Mouse (Mus musculus) kidney, postnatal 0 days (tissue): Measurements from ENCODE around the gene Krt8. TPM values are rescaled to one million over a fixed set of nuclear protein-coding genes. Genes with fewer than 3 reads are reported as not detected.
"Not testable (repeated sequence)": the region's sequence is repeated elsewhere in the genome, so short reads cannot be mapped to it uniquely, and the experiment has no call there.

Experiments used
- ATAC-seq: fragments of 200-750 bp; cut with Nextera tagmentation; replicated peaks from 2 replicates; pipeline ENCODE4 v1.8.0; 2017; ENCODE audit warnings: low read depth, moderate number of reproducible peaks, moderate TSS enrichment, moderate library complexity; ENCODE audit not compliant: low FRiP score
- DNase-seq: peaks from one replicate; pipeline ENCODE4 v3.0.0-alpha.2; 2016; ENCODE audit warnings: low spot score
- H3K27ac ChIP-seq: fragments of 300-500 bp; sonication (generic); 2 replicates; pipeline ENCODE4 v1.5.1; 2014; ENCODE audit warnings: mild to moderate bottlenecking
- H3K27me3 ChIP-seq: fragments of 300-500 bp; sonication (generic); 2 replicates; pipeline ENCODE4 v1.6.1; 2014; ENCODE audit warnings: low read length, mixed read lengths; ENCODE audit not compliant: insufficient read depth
- H3K36me3 ChIP-seq: fragments of 300-500 bp; sonication (generic); 2 replicates; pipeline ENCODE4 v1.6.1; 2014; ENCODE audit warnings: low read length, mixed read lengths; ENCODE audit not compliant: insufficient read depth
- H3K4me1 ChIP-seq: fragments of 300-500 bp; sonication (generic); replicated peaks from 2 replicates; pipeline ENCODE4 v1.6.1; 2014; ENCODE audit warnings: antibody characterized with exemption, low read length, mixed read lengths; ENCODE audit not compliant: insufficient read depth
- H3K4me2 ChIP-seq: fragments of 300-500 bp; sonication (generic); 2 replicates; pipeline ENCODE4 v1.6.1; 2014; ENCODE audit warnings: mild to moderate bottlenecking, low read length, moderate library complexity, mixed read lengths
- H3K4me3 ChIP-seq: fragments of 300-500 bp; sonication (generic); replicated peaks from 2 replicates; pipeline ENCODE4 v1.5.1; 2014; ENCODE audit warnings: low read depth, low read length
- H3K9ac ChIP-seq: fragments of 300-500 bp; sonication (generic); 2 replicates; pipeline ENCODE4 v1.6.1; 2014; ENCODE audit warnings: low read depth, low read length
- H3K9me3 ChIP-seq: fragments of 300-500 bp; sonication (generic); replicated peaks from 2 replicates; pipeline ENCODE4 v1.6.1; 2016; ENCODE audit warnings: low read length, inconsistent platforms, mixed read lengths
- CTCF ChIP-seq: IDR thresholded peaks from 2 replicates; pipeline ENCODE4 v1.5.1; 2016; ENCODE audit warnings: antibody characterized with exemption, low read depth, mild to moderate bottlenecking, moderate library complexity
- WGBS: fragments of 180-500 bp; shearing (Covaris S2); extraction: QIAGEN DNeasy Blood & Tissue Kit; methylation state at CpG from one replicate; pipeline ENCODE4 v1.1.7; 2014; 5-methylcytosine and 5-hydroxymethylcytosine counted together
- polyA plus RNA-seq: library from polyadenylated mRNA; unstranded; fragments of >200 nt; fragmentation: Nextera tagmentation; extraction: Ambion mirVana; gene quantifications from 2 replicates; pipeline ENCODE4 v1.2.1, GENCODE M21; 2015

Gene Krt8
- polyA plus RNA-seq, 1 experiment from 2014 or later: 305 TPM

- TF ChIP-seq CTCF: no peak
- 5% methylated on average over 34 of the region's 34 CpGs for WGBS
- peak; percentile 86 for ATAC-seq
Measured at GRCm38 (mm10) chr15:102002646-102003488, 1.4 kb downstream of the Krt8 start.

GRCm38 (mm10) chr15:101999676-102000335 lies 4.5 kb downstream of the Krt8 start:
- no peak for ATAC-seq
- no peaks in the 10 kb centered on the region for H3K9me3 ChIP-seq
- WGBS: 85% methylated on average over 11 of the region's 11 CpGs
- no peak for TF ChIP-seq CTCF
- H3K4me1 ChIP-seq: peaks cover 3% of the 10 kb centered on the region; the same call in 1 of the 2 replicates
- H3K27ac ChIP-seq: no peak overlapping the region
- H3K9ac ChIP-seq: no peak overlapping the region
- no peak for DNase-seq
- H3K36me3 ChIP-seq: 0 out of 2 replicates have a peak, but pooled peaks cover 2% of the 10 kb centered on the region
- no peak overlapping the region for H3K4me2 ChIP-seq
- no peak overlapping the region for H3K4me3 ChIP-seq
- H3K27me3 ChIP-seq: no peaks in the 10 kb centered on the region

More at GRCm38 (mm10) chr15:102002646-102003488, 1.4 kb downstream of the Krt8 start:
- Histone ChIP-seq H3K9me3 (no peaks in the 10 kb centered on the region), H3K36me3 (0 out of 2 replicates have a peak, but pooled peaks cover 2% of the 10 kb centered on the region), H3K27ac (peak overlapping the region; percentile 61), H3K4me3 (peak overlapping the region; percentile 42), H3K9ac (peak overlapping the region; percentile 64), H3K4me2 (peak overlapping the region; percentile 61), H3K27me3 (no peaks in the 10 kb centered on the region), H3K4me1 (peaks cover 11% of the 10 kb centered on the region; the same call in 1 of the 2 replicates)
- DNase-seq: peak; percentile 85

- H3K4me2 ChIP-seq: no peak overlapping the region
- H3K9ac ChIP-seq: no peak overlapping the region
- no peak for DNase-seq
- no peak overlapping the region for H3K4me3 ChIP-seq
- TF ChIP-seq CTCF: no peak
- no peaks in the 10 kb centered on the region for H3K9me3 ChIP-seq
- H3K27me3 ChIP-seq: no peaks in the 10 kb centered on the region
- 88% methylated on average over 11 of the region's 11 CpGs for WGBS
- ATAC-seq: no peak
- H3K36me3 ChIP-seq: 0 out of 2 replicates have a peak, but pooled peaks cover 2% of the 10 kb centered on the region
- peaks cover 3% of the 10 kb centered on the region; the same call in 1 of the 2 replicates for H3K4me1 ChIP-seq
- no peak overlapping the region for H3K27ac ChIP-seq
Measured at GRCm38 (mm10) chr15:101999156-101999555, 5.1 kb downstream of the Krt8 start.

- not testable (repeated sequence) for H3K4me2 ChIP-seq, H3K27me3 ChIP-seq, H3K9ac ChIP-seq, H3K27ac ChIP-seq, H3K4me1 ChIP-seq, H3K4me3 ChIP-seq, H3K9me3 ChIP-seq, H3K36me3 ChIP-seq, DNase-seq, ATAC-seq
- 59% methylated on average over 11 of the region's 11 CpGs for WGBS
Measured at GRCm38 (mm10) chr15:101996450-101997078, 7.7 kb downstream of the Krt8 start.

- WGBS: 89% methylated on average over 4 of the region's 4 CpGs
- TF ChIP-seq CTCF: no peak
- Histone ChIP-seq H3K27me3 (no peaks in the 10 kb centered on the region), H3K9me3 (no peaks in the 10 kb centered on the region), H3K27ac (no peak overlapping the region), H3K4me3 (no peak overlapping the region), H3K4me2 (no peak overlapping the region), H3K4me1 (no peaks in the 10 kb centered on the region), H3K36me3 (0 out of 2 replicates have a peak, but pooled peaks cover 2% of the 10 kb centered on the region), H3K9ac (no peak overlapping the region)
- ATAC-seq: no peak
- DNase-seq: no peak
Measured at GRCm38 (mm10) chr15:101995484-101996236, 8.6 kb downstream of the Krt8 start.
